Mouse (Mus musculus) liver, postnatal 0 days (tissue): ENCODE data around the gene Tlnrd1.

Experiments
- CTCF ChIP-seq: sonication (generic); IDR thresholded peaks from 2 replicates; pipeline ENCODE4 v1.5.1; 2016; ENCODE audit warnings: antibody characterized with exemption, low read depth
- EP300 ChIP-seq: IDR thresholded peaks from 2 replicates; pipeline ENCODE4 v1.6.1; 2016; ENCODE audit warnings: antibody characterized with exemption, low read depth, mild to moderate bottlenecking

DNA sequence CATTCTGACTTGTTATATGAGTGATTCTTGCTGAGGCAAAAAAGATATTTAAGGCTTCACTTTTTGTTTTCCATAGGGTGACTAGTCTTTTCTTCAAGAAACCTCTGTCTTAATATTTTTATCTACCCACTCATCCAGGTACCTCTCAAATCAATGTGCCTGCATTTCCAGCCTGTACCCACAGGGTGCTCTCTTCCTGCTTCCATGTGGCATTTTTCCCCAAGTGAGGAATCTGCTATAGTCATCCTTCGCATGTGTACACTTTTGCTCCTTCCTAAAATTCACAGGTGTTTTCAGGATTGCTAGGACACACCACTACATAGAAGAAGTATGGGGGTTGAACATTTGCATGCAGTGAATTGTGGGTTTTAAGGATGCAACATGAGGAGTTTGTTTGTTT, 10.2 kb upstream of the Tlnrd1 start:
- TF ChIP-seq EP300, result no peak
- TF ChIP-seq CTCF, result peak; percentile 38
